Mouse (Mus musculus) liver, embryonic 12.5 days (tissue): ENCODE results near the gene Dgki. TPM values are rescaled to one million over a fixed set of nuclear protein-coding genes. Genes with fewer than 3 reads are reported as not detected.

Experiments
- ATAC-seq: fragments of 200-750 bp; cut with Nextera tagmentation; 2 replicates; pipeline ENCODE4 v1.8.0; 2017; ENCODE audit warnings: moderate number of reproducible peaks, mild to moderate bottlenecking, moderate library complexity
- H3K27ac ChIP-seq: fragments of 300-500 bp; sonication (generic); 2 replicates; pipeline ENCODE4 v1.5.1; 2016; ENCODE audit warnings: mild to moderate bottlenecking
- H3K27me3 ChIP-seq: fragments of 300-500 bp; sonication (generic); replicated peaks from 2 replicates; pipeline ENCODE4 v1.6.1; 2016; ENCODE audit warnings: mild to moderate bottlenecking, moderate library complexity
- H3K36me3 ChIP-seq: fragments of 300-500 bp; sonication (generic); 2 replicates; pipeline ENCODE4 v1.6.1; 2016; ENCODE audit warnings: mild to moderate bottlenecking, moderate library complexity
- H3K4me1 ChIP-seq: fragments of 300-500 bp; sonication (generic); 2 replicates; pipeline ENCODE4 v1.6.1; 2016
- H3K4me2 ChIP-seq: fragments of 300-500 bp; sonication (generic); 2 replicates; pipeline ENCODE4 v1.6.1; 2016; ENCODE audit warnings: mild to moderate bottlenecking, moderate library complexity
- H3K4me3 ChIP-seq: fragments of 300-500 bp; sonication (generic); 2 replicates; pipeline ENCODE4 v1.5.1; 2016; ENCODE audit warnings: mild to moderate bottlenecking, moderate library complexity
- H3K9ac ChIP-seq: fragments of 300-500 bp; sonication (generic); 2 replicates; pipeline ENCODE4 v1.6.1; 2016; ENCODE audit warnings: mild to moderate bottlenecking, moderate library complexity
- H3K9me3 ChIP-seq: fragments of 300-500 bp; sonication (generic); replicated peaks from 2 replicates; pipeline ENCODE4 v1.6.1; 2016; ENCODE audit warnings: mild to moderate bottlenecking, moderate library complexity
- WGBS: fragments of 180-500 bp; shearing (Covaris S2); methylation state at CpG from one replicate; pipeline ENCODE4 v1.1.7; 2016; ENCODE audit not compliant: insufficient replicate concordance; 5-methylcytosine and 5-hydroxymethylcytosine counted together
- polyA plus RNA-seq: library from polyadenylated mRNA; unstranded; fragments of >200 nt; fragmentation: Nextera tagmentation; extraction: Ambion mirVana; gene quantifications from 2 replicates; pipeline ENCODE4 v1.2.1, GENCODE M21; 2016

The Dgki gene
- polyA plus RNA-seq, 1 experiment from 2014 or later: 0.06 TPM

GRCm38 (mm10) chr6:36911586-36911985 lies 388.4 kb downstream of the Dgki start:
- H3K4me2 ChIP-seq: no peak overlapping the region
- no peak overlapping the region for H3K9ac ChIP-seq
- H3K27me3 ChIP-seq: no peaks in the 10 kb centered on the region
- H3K36me3 ChIP-seq: no peaks in the 10 kb centered on the region
- H3K4me3 ChIP-seq: no peak overlapping the region
- H3K4me1 ChIP-seq: no peaks in the 10 kb centered on the region
- ATAC-seq: no peak
- WGBS: 71% methylated on average over 6 of the region's 6 CpGs
- no peaks in the 10 kb centered on the region for H3K9me3 ChIP-seq
- no peak overlapping the region for H3K27ac ChIP-seq

GRCm38 (mm10) chr6:36907191-36907590 lies 392.8 kb downstream of the Dgki start:
- Histone ChIP-seq H3K9ac (no peak overlapping the region), H3K9me3 (no peaks in the 10 kb centered on the region), H3K4me3 (no peak overlapping the region), H3K4me1 (no peaks in the 10 kb centered on the region), H3K27me3 (no peaks in the 10 kb centered on the region), H3K36me3 (no peaks in the 10 kb centered on the region), H3K27ac (no peak overlapping the region), H3K4me2 (no peak overlapping the region)
- ATAC-seq: no peak
- 71% methylated on average over 3 of the region's 3 CpGs for WGBS

DNA sequence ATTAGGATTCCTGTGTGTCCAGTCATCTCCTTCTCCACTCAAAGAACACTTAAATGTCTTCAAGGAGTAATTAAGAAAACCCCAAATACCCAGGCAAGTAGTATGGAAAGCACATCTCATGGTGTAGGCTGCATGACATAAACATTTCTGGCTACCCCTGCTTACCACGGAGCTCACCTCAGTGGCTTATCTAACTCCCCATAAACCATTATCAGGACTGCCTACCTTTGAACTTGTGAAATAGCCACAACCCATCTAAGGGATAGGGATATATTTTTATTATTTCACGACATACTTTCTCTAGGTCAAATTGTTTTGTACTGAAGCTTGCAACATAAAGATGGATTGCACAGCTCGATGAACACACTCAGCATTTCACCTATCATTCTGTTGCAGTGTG lies 394.0 kb downstream of the Dgki start:
- Histone ChIP-seq H3K4me1 (no peaks in the 10 kb centered on the region), H3K27me3 (no peaks in the 10 kb centered on the region), H3K36me3 (no peaks in the 10 kb centered on the region), H3K9me3 (no peaks in the 10 kb centered on the region), H3K27ac (no peak overlapping the region), H3K9ac (no peak overlapping the region), H3K4me3 (no peak overlapping the region), H3K4me2 (no peak overlapping the region)
- 46% methylated on average over 3 of the region's 3 CpGs for WGBS
- ATAC-seq: no peak

DNA sequence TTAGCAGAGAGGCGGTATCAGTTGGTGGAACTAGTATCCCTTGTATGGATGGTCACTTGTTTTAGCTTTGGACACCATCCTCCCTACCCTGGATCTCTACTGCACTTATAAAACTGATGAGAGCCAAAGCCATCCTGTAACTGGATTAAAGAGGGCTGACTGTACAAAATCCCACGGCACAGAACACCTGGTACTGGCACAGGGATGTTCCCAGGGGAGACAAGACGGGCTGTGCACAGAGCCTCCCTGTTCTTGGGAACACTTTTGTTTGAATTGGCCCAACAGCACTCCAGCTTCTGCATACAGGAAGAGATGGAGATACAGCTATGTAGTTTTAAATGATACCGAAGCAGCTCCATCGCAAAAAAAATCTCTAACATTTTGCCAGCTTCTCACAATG lies 395.1 kb downstream of the Dgki start:
- Histone ChIP-seq H3K36me3 (no peaks in the 10 kb centered on the region), H3K27me3 (no peaks in the 10 kb centered on the region), H3K4me3 (no peak overlapping the region), H3K4me2 (no peak overlapping the region), H3K9ac (no peak overlapping the region), H3K27ac (no peak overlapping the region), H3K4me1 (no peaks in the 10 kb centered on the region), H3K9me3 (no peaks in the 10 kb centered on the region)
- WGBS: 67% methylated on average over 5 of the region's 5 CpGs
- ATAC-seq: no peak

DNA sequence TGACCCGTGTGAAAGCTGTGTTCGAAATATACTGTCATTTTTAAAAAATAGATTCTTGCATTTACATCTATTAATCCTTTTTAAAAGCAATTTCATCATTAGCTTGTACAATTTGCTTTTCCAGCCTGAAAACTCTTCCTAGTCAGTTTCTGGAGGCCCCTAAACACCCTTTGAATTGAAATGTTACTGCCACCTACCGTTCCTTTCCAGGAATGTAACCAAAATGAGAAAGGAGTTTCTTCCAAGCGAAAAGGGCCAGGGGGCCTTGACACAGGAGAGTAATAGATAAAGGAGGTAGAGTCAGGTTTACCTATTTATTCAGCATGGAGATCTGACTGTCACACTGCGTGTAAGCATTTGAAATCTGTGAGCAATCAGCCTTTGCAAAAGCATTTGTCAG lies 396.2 kb downstream of the Dgki start:
- Histone ChIP-seq H3K9me3 (no peaks in the 10 kb centered on the region), H3K4me1 (no peaks in the 10 kb centered on the region), H3K36me3 (no peaks in the 10 kb centered on the region), H3K4me2 (no peak overlapping the region), H3K27ac (no peak overlapping the region), H3K27me3 (no peaks in the 10 kb centered on the region), H3K9ac (no peak overlapping the region), H3K4me3 (no peak overlapping the region)
- WGBS: 28% methylated on average over 5 of the region's 5 CpGs
- ATAC-seq: no peak

DNA sequence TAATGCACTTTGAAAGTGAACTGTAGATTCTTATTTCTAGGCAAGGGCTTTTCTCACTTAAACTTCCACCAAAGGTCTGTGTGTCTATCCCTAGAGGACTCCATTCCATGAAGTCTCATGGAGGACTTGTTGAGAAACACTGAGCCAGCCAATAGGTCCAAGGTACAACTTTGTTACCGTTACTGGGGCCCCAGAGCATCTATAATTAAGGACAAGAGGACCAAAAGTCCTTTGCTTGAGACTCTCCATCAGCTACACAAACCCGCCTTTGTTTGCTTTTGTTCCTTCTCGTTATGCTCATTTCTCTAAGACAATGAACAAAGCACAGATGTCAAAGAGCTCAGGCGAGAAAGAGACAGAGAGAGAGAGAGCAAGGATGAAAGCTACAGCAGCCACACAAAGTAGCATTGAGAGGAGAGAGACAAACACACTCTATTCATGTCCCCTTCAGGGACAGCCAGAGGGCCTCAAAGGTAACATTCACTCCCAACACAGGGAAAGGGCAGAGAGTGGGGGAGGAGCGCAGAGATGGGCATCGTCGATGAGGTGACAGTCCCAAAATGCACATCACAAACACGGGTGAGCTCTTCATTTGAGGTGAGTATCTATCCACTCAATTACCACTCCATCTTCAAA lies 396.7 kb downstream of the Dgki start:
- H3K9ac ChIP-seq: no peak overlapping the region
- H3K9me3 ChIP-seq: no peaks in the 10 kb centered on the region
- H3K36me3 ChIP-seq: no peaks in the 10 kb centered on the region
- H3K4me2 ChIP-seq: no peak overlapping the region
- 49% methylated on average over 8 of the region's 8 CpGs for WGBS
- H3K4me1 ChIP-seq: no peaks in the 10 kb centered on the region
- ATAC-seq: no peak
- no peak overlapping the region for H3K4me3 ChIP-seq
- H3K27ac ChIP-seq: no peak overlapping the region
- H3K27me3 ChIP-seq: no peaks in the 10 kb centered on the region

GRCm38 (mm10) chr6:36899872-36900271 lies 400.1 kb downstream of the Dgki start:
- Histone ChIP-seq H3K9ac (no peak overlapping the region), H3K27me3 (no peaks in the 10 kb centered on the region), H3K27ac (no peak overlapping the region), H3K9me3 (no peaks in the 10 kb centered on the region), H3K4me1 (no peaks in the 10 kb centered on the region), H3K4me3 (no peak overlapping the region), H3K4me2 (no peak overlapping the region), H3K36me3 (no peaks in the 10 kb centered on the region)
- ATAC-seq: no peak
- 74% methylated on average over 4 of the region's 4 CpGs for WGBS

GRCm38 (mm10) chr6:36898412-36898811 lies 401.6 kb downstream of the Dgki start:
- Histone ChIP-seq H3K9me3 (no peaks in the 10 kb centered on the region), H3K27ac (no peak overlapping the region), H3K4me1 (no peaks in the 10 kb centered on the region), H3K4me3 (no peak overlapping the region), H3K36me3 (no peaks in the 10 kb centered on the region), H3K9ac (no peak overlapping the region), H3K4me2 (no peak overlapping the region), H3K27me3 (no peaks in the 10 kb centered on the region)
- ATAC-seq: no peak
- WGBS: 29% methylated on average over 6 of the region's 6 CpGs

DNA sequence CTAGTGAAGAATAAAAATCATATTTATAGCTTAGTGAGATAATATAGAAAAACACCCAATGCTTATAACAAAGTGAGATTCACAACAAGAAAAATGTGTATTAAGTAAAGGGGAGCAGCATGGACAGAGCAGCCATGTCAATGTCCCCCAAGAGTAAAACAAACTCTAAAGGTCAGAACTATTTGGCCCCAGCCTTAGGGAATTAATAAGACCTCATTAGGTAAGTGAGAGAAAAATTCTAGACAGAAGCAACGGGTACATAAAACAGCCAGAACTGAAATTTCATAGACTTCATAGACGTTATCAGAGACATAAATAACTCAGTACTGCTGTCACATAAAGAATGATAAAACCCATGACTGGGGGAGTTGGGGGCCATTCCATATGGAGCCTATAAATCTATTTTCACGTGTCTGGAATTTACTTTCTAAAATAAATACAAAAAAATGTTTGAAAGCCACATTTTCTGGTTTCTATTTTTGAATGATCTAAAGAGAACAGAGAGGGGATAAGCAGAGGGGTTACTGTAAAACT lies 402.3 kb downstream of the Dgki start:
- Histone ChIP-seq H3K4me1 (no peaks in the 10 kb centered on the region), H3K36me3 (no peaks in the 10 kb centered on the region), H3K4me2 (no peak overlapping the region), H3K9ac (no peak overlapping the region), H3K9me3 (no peaks in the 10 kb centered on the region), H3K27me3 (no peaks in the 10 kb centered on the region), H3K27ac (no peak overlapping the region), H3K4me3 (no peak overlapping the region)
- no peak for ATAC-seq
- 37% methylated on average over 3 of the region's 3 CpGs for WGBS

DNA sequence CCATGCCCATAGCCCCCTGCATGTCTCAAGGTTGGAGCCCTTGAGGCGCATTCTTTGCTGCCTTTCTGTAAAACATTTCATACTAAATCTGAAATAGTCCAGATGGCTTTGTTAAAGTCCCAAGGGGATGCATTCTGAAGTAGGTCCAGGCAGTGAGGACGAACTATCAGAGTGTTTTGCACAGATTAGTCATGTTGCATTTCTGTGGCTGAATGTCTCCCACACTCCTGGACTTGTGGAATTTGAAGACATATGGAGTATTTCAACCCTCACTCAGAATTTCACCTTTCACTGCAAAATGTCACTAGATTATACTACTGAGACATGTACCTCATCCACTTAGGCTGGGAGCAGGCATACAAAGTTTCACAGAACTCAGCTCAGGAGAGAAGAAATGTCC lies 403.3 kb downstream of the Dgki start:
- Histone ChIP-seq H3K27ac (no peak overlapping the region), H3K4me2 (no peak overlapping the region), H3K36me3 (no peaks in the 10 kb centered on the region), H3K27me3 (no peaks in the 10 kb centered on the region), H3K9me3 (no peaks in the 10 kb centered on the region), H3K9ac (no peak overlapping the region), H3K4me1 (no peaks in the 10 kb centered on the region), H3K4me3 (no peak overlapping the region)
- ATAC-seq: no peak
- 50% methylated on average over 2 of the region's 2 CpGs for WGBS

DNA sequence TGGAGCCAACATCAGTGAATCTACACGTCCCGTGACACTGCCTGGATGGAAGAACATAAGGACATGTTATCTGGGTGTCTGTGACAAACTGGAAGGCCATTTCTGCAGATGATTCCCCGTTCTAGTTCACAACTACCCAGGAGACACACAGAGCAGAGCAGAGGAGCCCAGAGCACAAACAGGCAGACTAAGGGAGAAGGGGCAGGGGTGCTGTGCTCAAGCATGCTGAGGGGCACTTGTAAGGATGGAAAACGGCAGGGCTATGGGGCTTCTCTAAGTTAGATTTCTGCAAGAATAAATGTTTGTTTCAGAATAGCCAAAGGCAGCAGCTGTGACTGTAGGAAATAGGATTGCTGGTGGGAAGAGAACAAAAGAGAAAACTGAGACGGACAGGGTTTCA lies 408.2 kb downstream of the Dgki start:
- Histone ChIP-seq H3K27ac (no peak overlapping the region), H3K4me1 (no peaks in the 10 kb centered on the region), H3K27me3 (no peaks in the 10 kb centered on the region), H3K36me3 (no peaks in the 10 kb centered on the region), H3K9me3 (no peaks in the 10 kb centered on the region), H3K4me3 (no peak overlapping the region), H3K4me2 (no peak overlapping the region), H3K9ac (no peak overlapping the region)
- ATAC-seq: no peak
- 63% methylated on average over 5 of the region's 5 CpGs for WGBS

GRCm38 (mm10) chr6:36890776-36891175 lies 409.2 kb downstream of the Dgki start:
- no peaks in the 10 kb centered on the region for H3K9me3 ChIP-seq
- no peaks in the 10 kb centered on the region for H3K36me3 ChIP-seq
- no peak overlapping the region for H3K4me3 ChIP-seq
- 26% methylated on average over 2 of the region's 2 CpGs for WGBS
- no peaks in the 10 kb centered on the region for H3K4me1 ChIP-seq
- ATAC-seq: no peak
- no peak overlapping the region for H3K9ac ChIP-seq
- H3K27me3 ChIP-seq: no peaks in the 10 kb centered on the region
- no peak overlapping the region for H3K4me2 ChIP-seq
- no peak overlapping the region for H3K27ac ChIP-seq

GRCm38 (mm10) chr6:36890296-36890695 lies 409.7 kb downstream of the Dgki start:
- Histone ChIP-seq H3K27me3 (no peaks in the 10 kb centered on the region), H3K4me3 (no peak overlapping the region), H3K4me1 (no peaks in the 10 kb centered on the region), H3K36me3 (no peaks in the 10 kb centered on the region), H3K9ac (no peak overlapping the region), H3K9me3 (no peaks in the 10 kb centered on the region), H3K27ac (no peak overlapping the region), H3K4me2 (no peak overlapping the region)
- no peak for ATAC-seq
- WGBS: 21% methylated on average over 5 of the region's 5 CpGs
